Mouse (Mus musculus): Measurements from ENCODE around the gene Dgkh. TPM values are rescaled to one million over a fixed set of nuclear protein-coding genes. Genes with fewer than 3 reads are reported as not detected.

Dgkh gene
- polyA plus RNA-seq, 1 experiment from 2014 or later, result 4.0 TPM

DNA sequence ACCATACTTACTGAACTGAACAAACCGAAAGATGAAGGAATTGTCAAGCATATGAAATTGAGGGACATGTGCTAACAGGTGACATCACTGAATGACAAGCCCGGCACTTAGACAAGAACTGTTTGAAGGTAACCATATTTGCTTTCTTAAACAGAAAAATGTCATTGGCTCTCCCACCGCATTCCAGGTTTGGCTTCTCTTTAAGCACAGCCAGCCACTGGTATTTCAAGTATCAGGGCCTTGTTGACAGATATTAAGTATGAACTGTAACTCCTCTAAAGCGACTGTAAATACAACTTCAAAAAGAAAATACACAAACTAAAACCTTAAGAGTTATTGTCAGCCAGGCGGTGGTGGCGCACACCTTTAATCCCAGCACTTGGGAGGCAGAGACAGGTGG is 200.2 kb downstream of the Dgkh start:
- Histone ChIP-seq H3K27me3 (ENCODE audit: control insufficient read depth, insufficient read depth, low read length) (no peaks in the 10 kb centered on the region), H3K9me3 (ENCODE audit: control insufficient read depth, low read length) (no peaks in the 10 kb centered on the region), H3K4me2 (replicated peaks) (no peak overlapping the region), H3K9ac (no peak overlapping the region), H3K4me3 (replicated peaks; ENCODE audit: low read length) (no peak overlapping the region), H3K27ac (no peak overlapping the region), H3K4me1 (replicated peaks; ENCODE audit: control insufficient read depth, insufficient read depth, low read length) (peaks cover 42% of the 10 kb centered on the region), H3K36me3 (replicated peaks; ENCODE audit: control insufficient read depth, insufficient read depth) (no peaks in the 10 kb centered on the region)
- no peak for DNase-seq (ENCODE audit: low spot score)
- WGBS, result 95% methylated on average over 6 of the region's 6 CpGs
- no peak for ATAC-seq (ENCODE audit: low FRiP score)

DNA sequence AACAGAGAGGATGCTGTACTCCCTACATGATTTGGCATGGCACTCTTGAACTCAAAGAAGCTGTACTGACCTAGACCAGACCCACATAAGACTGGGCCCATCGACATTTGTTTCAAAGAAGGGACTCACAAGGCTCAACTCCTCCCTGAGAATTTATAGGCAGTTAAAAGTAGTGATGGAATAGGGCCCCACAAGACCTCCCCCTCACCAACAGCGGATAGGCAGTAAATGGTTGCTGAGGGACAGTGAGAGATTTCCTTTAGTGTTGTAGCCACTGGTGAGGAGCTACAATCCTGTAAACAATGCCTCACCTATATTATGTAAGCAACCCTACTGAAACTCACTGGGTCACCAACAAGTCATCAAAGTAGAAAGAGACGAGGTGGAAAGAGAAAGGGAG is 202.3 kb downstream of the Dgkh start:
- DNase-seq (ENCODE audit: low spot score), result no peak

DNA sequence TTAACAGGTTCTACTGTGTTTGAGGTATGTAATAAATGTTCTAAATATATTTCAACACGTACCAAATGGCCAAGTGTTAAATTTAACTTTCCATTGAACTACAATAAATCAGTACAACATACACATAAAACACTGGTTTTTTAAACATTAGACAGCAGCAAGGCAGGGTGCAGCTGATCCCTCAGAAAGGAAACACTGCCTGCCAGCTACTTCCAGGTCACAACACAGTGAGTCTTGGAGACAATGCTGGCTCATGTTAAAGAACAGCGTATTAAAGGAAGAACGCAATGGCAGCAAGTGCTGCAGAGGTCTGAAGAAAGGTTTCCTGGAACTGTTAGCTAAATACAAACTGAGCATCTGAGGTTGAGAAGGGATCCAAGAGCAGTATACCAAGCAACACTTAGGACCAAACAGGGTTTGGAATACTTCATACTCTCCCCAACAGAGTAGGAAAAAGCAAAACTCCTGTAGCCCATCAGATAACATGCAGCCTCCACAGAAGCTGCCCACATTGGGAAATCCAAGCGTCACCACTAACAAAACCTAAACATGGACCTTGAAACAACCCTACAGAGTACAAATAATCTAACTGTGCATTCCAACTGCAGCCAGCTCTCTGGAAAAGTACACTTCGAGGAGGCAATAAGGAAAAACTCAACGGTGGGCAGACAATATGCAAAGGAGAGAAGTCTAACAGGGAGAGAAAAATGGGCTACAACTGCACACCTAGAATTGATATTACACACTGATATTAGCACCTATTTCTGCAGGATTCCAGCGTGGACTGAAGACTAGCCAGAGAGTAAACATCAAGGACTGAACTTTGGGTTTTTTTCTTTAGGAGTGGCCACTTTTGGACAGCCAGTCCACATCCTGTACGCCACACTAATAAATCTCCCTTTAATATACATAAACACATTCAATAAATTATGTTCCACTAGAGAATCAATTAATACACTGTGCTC is 203.8 kb downstream of the Dgkh start:
- Histone ChIP-seq H3K27me3 (ENCODE audit: control insufficient read depth, insufficient read depth, low read length) (no peaks in the 10 kb centered on the region), H3K4me1 (replicated peaks; ENCODE audit: control insufficient read depth, insufficient read depth, low read length) (peaks cover 22% of the 10 kb centered on the region), H3K9me3 (ENCODE audit: control insufficient read depth, low read length) (no peaks in the 10 kb centered on the region), H3K4me2 (replicated peaks) (no peak overlapping the region), H3K4me3 (replicated peaks; ENCODE audit: low read length) (no peak overlapping the region), H3K9ac (no peak overlapping the region), H3K27ac (no peak overlapping the region), H3K36me3 (replicated peaks; ENCODE audit: control insufficient read depth, insufficient read depth) (no peaks in the 10 kb centered on the region)
- DNase-seq (ENCODE audit: low spot score), result no peak
- 88% methylated on average over 8 of the region's 8 CpGs for WGBS
- no peak for ATAC-seq (ENCODE audit: low FRiP score)

More for the DNA sequence above, 202.3 kb downstream of the Dgkh start:
- Histone ChIP-seq H3K4me3 (replicated peaks; ENCODE audit: low read length) (no peak overlapping the region), H3K4me1 (replicated peaks; ENCODE audit: control insufficient read depth, insufficient read depth, low read length) (peaks cover 35% of the 10 kb centered on the region), H3K9me3 (ENCODE audit: control insufficient read depth, low read length) (no peaks in the 10 kb centered on the region), H3K9ac (no peak overlapping the region), H3K27ac (no peak overlapping the region), H3K36me3 (replicated peaks; ENCODE audit: control insufficient read depth, insufficient read depth) (no peaks in the 10 kb centered on the region), H3K4me2 (replicated peaks) (no peak overlapping the region), H3K27me3 (ENCODE audit: control insufficient read depth, insufficient read depth, low read length) (no peaks in the 10 kb centered on the region)
- ATAC-seq (ENCODE audit: low FRiP score), result no peak
- WGBS, result 78% methylated on average over 3 of the region's 3 CpGs

DNA sequence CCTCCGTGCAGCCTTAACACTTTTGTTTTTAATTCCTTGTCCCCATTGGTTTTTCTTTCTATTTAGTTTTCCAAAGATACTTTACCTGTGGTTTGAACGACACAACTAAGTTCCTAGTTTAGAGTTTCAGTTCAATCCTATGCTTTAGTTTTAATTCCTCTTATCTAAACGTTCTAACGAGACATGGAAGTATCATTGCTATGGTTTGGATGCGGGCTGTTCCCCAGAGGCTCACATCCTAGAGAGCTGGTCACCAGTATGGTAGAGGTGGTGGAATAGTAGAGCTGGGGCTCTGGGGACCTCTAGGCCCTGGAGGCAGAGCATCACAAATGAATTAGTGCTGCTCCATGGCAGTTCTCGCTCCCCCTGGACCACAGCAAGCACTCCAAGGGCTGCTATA is 205.7 kb downstream of the Dgkh start:
- Histone ChIP-seq H3K36me3 (replicated peaks; ENCODE audit: control insufficient read depth, insufficient read depth) (0 out of 2 replicates have a peak, but pooled peaks cover under 1% of the 10 kb centered on the region), H3K4me1 (replicated peaks; ENCODE audit: control insufficient read depth, insufficient read depth, low read length) (peaks cover 14% of the 10 kb centered on the region), H3K4me2 (replicated peaks) (no peak overlapping the region), H3K27me3 (ENCODE audit: control insufficient read depth, insufficient read depth, low read length) (no peaks in the 10 kb centered on the region), H3K4me3 (replicated peaks; ENCODE audit: low read length) (no peak overlapping the region), H3K9ac (no peak overlapping the region), H3K9me3 (ENCODE audit: control insufficient read depth, low read length) (no peaks in the 10 kb centered on the region), H3K27ac (no peak overlapping the region)
- DNase-seq (ENCODE audit: low spot score) (no peak), ATAC-seq (ENCODE audit: low FRiP score) (no peak)
- WGBS, result 73% methylated on average over 6 of the region's 6 CpGs

DNA sequence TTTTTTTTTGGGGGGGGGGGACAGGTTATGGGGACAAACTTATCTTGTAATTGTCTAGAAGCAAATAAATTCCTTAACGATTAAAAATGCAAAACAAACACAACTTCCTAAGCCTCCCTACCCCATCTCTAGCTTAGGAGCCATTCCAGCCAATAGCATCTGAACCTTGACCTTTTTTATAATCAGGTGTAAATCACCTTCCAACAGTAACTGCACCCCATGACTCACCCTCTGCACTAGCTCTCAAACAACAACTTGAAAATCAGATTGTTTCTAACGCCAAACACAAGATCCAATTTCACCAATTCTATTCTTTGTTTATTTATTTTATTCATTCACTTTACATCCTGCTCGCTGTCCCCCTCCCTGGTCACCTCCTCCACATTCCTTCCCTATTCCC is 206.1 kb downstream of the Dgkh start:
- peaks cover 5% of the 10 kb centered on the region; the same call in 1 of the 2 replicates for H3K36me3 ChIP-seq (replicated peaks; ENCODE audit: control insufficient read depth, insufficient read depth)
- no peaks in the 10 kb centered on the region for H3K9me3 ChIP-seq (ENCODE audit: control insufficient read depth, low read length)
- WGBS, result 86% methylated on average over 3 of the region's 3 CpGs

DNA sequence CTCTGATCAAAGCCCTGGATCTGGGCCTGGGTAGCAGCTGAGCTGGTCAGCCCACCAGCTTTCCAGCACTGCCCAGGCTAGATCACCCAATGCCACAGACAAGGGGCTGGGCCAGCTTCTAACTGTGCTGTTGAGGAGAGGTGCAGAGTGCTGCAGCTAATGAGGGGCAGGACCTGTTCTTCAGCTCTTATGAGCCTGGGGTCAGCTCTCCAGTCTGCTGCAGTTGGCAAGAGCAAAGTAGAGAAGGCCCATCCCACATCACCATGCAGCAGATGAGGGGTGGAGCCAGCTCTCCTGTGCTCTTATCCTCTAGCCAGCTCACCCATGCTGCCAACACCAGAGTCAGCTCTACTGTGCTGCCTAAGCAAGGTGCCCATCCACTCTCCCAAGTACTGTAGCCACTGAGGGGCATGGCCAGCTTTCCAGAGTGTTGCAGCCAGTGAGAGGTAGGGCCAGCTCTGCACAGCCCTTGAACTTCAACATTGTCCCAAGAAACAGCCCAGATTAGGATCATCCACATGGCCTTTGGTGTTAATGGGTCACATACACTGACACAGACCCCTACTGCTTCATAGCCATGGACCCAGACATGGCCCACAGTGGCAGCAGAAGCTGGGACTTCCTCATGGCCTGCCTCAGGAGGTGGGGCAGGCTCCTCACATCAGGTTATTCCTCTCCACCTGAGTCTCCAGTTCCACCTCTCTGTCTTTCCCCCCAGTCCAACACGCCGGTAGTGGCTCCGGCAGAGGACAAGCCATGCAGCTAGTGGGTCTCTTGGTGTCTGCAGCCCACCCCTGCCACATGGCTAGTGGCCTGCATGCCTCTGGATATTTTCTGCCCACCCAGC is 206.7 kb downstream of the Dgkh start:
- no peak for ATAC-seq (ENCODE audit: low FRiP score)
- WGBS, result 89% methylated on average over 3 of the region's 3 CpGs

More for the DNA sequence above, 206.1 kb downstream of the Dgkh start:
- ATAC-seq (ENCODE audit: low FRiP score), result no peak
- peaks cover 11% of the 10 kb centered on the region for H3K4me1 ChIP-seq (replicated peaks; ENCODE audit: control insufficient read depth, insufficient read depth, low read length)
- no peaks in the 10 kb centered on the region for H3K27me3 ChIP-seq (ENCODE audit: control insufficient read depth, insufficient read depth, low read length)
- no peak overlapping the region for H3K27ac ChIP-seq
- DNase-seq (ENCODE audit: low spot score), result no peak
- H3K4me3 ChIP-seq (replicated peaks; ENCODE audit: low read length), result no peak overlapping the region
- H3K4me2 ChIP-seq (replicated peaks), result no peak overlapping the region
- H3K9ac ChIP-seq, result no peak overlapping the region

DNA sequence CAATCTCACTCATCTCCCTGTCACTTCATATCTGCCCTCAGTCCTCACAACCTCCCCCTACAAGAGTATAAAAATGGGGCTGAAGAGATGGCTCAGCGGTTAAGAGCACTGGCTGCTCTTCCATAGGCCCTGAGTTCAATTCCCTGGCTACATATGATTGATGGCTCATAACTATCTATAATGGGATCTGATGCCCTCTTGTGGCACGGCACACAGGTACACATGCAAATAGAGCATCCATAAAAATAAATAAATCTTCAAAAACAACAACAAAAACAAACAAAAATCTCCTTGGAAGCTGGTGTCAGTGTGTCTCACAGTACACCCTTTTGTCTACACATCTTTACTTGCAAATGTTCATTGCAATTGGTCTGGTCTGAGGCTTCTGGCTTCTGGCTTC is 207.5 kb downstream of the Dgkh start:
- DNase-seq (ENCODE audit: low spot score) (no peak), ATAC-seq (ENCODE audit: low FRiP score) (no peak)
- peaks cover 3% of the 10 kb centered on the region; the same call in 1 of the 2 replicates for H3K4me1 ChIP-seq (replicated peaks; ENCODE audit: control insufficient read depth, insufficient read depth, low read length)
- no peaks in the 10 kb centered on the region for H3K27me3 ChIP-seq (ENCODE audit: control insufficient read depth, insufficient read depth, low read length)
- no peak overlapping the region for H3K9ac ChIP-seq
- peaks cover 15% of the 10 kb centered on the region for H3K36me3 ChIP-seq (replicated peaks; ENCODE audit: control insufficient read depth, insufficient read depth)
- H3K9me3 ChIP-seq (ENCODE audit: control insufficient read depth, low read length), result no peaks in the 10 kb centered on the region
- WGBS, result 84% methylated on average over 2 of the region's 2 CpGs
- H3K4me2 ChIP-seq (replicated peaks), result no peak overlapping the region
- H3K27ac ChIP-seq, result no peak overlapping the region
- H3K4me3 ChIP-seq (replicated peaks; ENCODE audit: low read length), result no peak overlapping the region

More for the DNA sequence above, 206.7 kb downstream of the Dgkh start:
- Histone ChIP-seq H3K27ac (no peak overlapping the region), H3K4me3 (replicated peaks; ENCODE audit: low read length) (no peak overlapping the region), H3K4me1 (replicated peaks; ENCODE audit: control insufficient read depth, insufficient read depth, low read length) (peaks cover 7% of the 10 kb centered on the region; the same call in 1 of the 2 replicates), H3K4me2 (replicated peaks) (no peak overlapping the region), H3K36me3 (replicated peaks; ENCODE audit: control insufficient read depth, insufficient read depth) (peaks cover 9% of the 10 kb centered on the region; the same call in 1 of the 2 replicates), H3K27me3 (ENCODE audit: control insufficient read depth, insufficient read depth, low read length) (no peaks in the 10 kb centered on the region), H3K9me3 (ENCODE audit: control insufficient read depth, low read length) (no peaks in the 10 kb centered on the region), H3K9ac (no peak overlapping the region)
- DNase-seq (ENCODE audit: low spot score), result no peak

DNA sequence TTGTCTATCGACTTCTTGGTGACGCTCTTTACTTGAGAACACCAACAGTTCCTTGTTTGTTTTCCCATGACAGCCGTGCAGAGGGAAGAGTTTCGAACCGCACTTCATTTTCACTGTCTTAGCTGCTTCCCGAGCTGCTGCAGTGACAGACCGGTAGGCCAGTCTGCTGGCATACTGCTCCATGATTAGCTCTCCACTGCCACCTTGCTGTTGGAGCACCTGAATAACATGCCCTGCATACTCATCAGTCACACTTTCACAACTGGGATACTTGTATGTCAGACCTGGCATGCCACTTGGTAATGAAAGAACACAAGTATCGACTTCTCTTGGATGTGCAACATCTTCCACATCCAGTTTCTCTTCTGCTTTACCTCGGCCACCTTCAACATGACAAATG is 221.9 kb downstream of the Dgkh start:
- H3K4me2 ChIP-seq (replicated peaks), result no peak overlapping the region
- DNase-seq (ENCODE audit: low spot score) (peak; percentile 59), ATAC-seq (ENCODE audit: low FRiP score) (no peak)
- peaks cover 80% of the 10 kb centered on the region for H3K36me3 ChIP-seq (replicated peaks; ENCODE audit: control insufficient read depth, insufficient read depth)
- no peak overlapping the region for H3K27ac ChIP-seq
- H3K4me1 ChIP-seq (replicated peaks; ENCODE audit: control insufficient read depth, insufficient read depth, low read length), result no peaks in the 10 kb centered on the region
- 82% methylated on average over 9 of the region's 9 CpGs for WGBS
- H3K9ac ChIP-seq, result no peak overlapping the region
- H3K4me3 ChIP-seq (replicated peaks; ENCODE audit: low read length), result no peak overlapping the region
- no peaks in the 10 kb centered on the region for H3K9me3 ChIP-seq (ENCODE audit: control insufficient read depth, low read length)
- H3K27me3 ChIP-seq (ENCODE audit: control insufficient read depth, insufficient read depth, low read length), result no peaks in the 10 kb centered on the region

DNA sequence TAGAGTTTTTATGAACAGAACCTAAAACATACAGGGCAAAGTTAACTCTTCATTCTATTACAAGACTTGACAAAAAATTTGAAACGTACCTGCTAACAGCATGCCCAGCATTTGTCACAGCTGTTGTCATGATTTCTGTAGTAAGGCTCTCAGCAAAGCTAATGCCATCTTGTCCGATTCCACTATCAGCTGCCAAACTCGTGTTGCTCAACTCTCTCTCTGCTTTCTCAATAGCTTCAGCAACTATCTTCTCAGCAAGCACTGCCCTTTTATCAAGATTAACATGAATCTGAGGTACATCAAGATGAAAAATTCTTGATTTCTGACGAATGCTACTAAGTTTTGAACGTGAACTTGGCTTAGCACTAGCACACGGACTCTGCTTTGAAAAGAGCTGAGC is 222.8 kb downstream of the Dgkh start:
- no peaks in the 10 kb centered on the region for H3K9me3 ChIP-seq (ENCODE audit: control insufficient read depth, low read length)
- no peak overlapping the region for H3K27ac ChIP-seq
- no peaks in the 10 kb centered on the region for H3K4me1 ChIP-seq (replicated peaks; ENCODE audit: control insufficient read depth, insufficient read depth, low read length)
- DNase-seq (ENCODE audit: low spot score) (no peak), ATAC-seq (ENCODE audit: low FRiP score) (no peak)
- 97% methylated on average over 6 of the region's 6 CpGs for WGBS
- H3K9ac ChIP-seq, result no peak overlapping the region
- no peaks in the 10 kb centered on the region for H3K27me3 ChIP-seq (ENCODE audit: control insufficient read depth, insufficient read depth, low read length)
- H3K4me2 ChIP-seq (replicated peaks), result no peak overlapping the region
- H3K4me3 ChIP-seq (replicated peaks; ENCODE audit: low read length), result no peak overlapping the region
- peaks cover 85% of the 10 kb centered on the region for H3K36me3 ChIP-seq (replicated peaks; ENCODE audit: control insufficient read depth, insufficient read depth)

Data from hindbrain, embryonic 14.5 days (tissue).